Mouse (Mus musculus) fat pad, adult 2 months (tissue): ENCODE measurements around the gene Prok1.

Experiments
- DNase-seq: peaks from one replicate; pipeline ENCODE4 v3.0.0-alpha.2; 2011; ENCODE audit warnings: low read depth, low spot score; ENCODE audit errors: extremely low read depth

Prok1 gene

DNA sequence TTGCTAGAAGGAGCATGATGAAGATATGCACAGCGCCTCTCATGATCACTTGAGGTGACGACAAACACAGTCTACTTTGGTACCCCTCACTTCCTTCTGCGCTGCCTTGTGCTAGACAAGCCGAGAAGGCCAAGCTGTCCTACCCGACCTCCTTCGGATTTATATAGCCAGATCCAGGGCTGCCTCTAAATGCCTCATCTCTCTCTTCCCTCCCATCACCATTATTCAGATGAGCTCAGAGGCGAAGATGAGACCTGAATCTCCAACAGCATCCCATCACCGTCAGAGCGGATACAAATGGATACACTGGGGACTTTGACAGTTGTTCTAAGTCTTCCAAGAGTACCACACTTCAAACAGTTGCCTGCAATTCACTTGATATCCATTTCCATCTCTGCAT, at the start of gene Prok1:
Gene Prok1 (minus strand): TSS at position 101 of the 400 bp plus-strand sequence.
- no peak for DNase-seq

DNA sequence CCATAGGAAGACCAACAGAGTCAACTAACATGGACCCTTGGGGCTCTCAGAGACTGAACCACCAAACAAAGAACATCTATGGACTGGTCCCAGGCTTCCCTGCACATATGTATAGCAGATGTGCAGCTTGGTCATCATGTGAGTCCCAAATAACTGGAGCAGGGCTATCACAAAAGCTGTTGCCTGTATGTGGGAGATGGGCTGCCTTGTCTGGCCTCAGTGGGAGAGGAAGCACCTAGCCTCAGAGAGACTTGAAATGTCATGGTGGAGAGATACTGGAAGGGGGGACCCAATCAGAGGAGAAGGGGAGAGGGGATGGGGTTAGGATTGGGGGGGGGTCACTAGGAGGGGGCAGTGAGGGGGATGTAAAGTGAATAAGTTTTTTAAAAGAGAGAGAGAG, 47.8 kb upstream of the Prok1 start:
- no peak for DNase-seq

DNA sequence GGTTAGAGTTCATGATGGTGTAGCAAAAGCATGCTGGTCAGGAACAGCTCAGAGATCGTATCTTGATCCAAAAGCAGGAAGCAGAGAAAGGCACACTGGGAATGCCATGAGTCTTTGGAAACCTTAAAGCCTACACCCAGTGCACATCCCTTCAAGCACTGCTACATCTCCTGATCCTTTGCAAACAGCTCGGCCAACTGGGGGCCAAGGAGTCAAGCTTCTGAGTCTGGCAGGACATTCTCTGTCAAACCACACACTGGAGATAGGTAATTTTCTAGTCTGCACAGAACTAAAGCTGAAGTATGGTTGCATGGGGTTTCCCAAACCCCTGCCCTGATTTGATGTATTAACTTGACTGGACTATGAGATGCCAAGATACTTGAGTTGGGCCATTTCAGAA, 46.6 kb upstream of the Prok1 start:
- no peak for DNase-seq

GRCm38 (mm10) chr3:107278479-107279269, 39.2 kb upstream of the Prok1 start, which contains the start of gene Lamtor5:
TSS of gene Lamtor5 (plus strand) at chr3:107278858.
- no peak for DNase-seq

DNA sequence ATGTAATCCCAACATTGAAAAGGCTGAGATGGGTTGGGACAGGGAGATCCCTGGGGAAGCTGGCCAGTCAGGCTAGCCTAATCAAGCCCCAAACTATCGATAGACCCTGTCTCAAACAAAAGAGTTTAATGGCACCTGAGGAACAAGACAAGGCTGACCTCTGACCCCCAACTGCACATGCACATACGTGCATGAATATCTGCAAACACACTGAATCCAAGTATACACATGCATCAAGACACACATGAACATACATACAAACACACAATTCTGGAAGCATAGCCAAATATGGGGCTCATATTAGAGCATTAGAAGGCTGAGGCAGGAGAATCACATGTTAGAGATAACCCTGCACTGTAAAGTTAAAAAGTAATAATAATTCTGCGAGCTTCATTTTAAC, 37.1 kb upstream of the Prok1 start:
- no peak for DNase-seq

GRCm38 (mm10) chr3:107275996-107276395, 36.5 kb upstream of the Prok1 start:
- DNase-seq = no peak

GRCm38 (mm10) chr3:107275351-107275750, 35.8 kb upstream of the Prok1 start:
- DNase-seq = no peak

- DNase-seq = no peak
Measured at GRCm38 (mm10) chr3:107273820-107274219, 34.3 kb upstream of the Prok1 start.

DNA sequence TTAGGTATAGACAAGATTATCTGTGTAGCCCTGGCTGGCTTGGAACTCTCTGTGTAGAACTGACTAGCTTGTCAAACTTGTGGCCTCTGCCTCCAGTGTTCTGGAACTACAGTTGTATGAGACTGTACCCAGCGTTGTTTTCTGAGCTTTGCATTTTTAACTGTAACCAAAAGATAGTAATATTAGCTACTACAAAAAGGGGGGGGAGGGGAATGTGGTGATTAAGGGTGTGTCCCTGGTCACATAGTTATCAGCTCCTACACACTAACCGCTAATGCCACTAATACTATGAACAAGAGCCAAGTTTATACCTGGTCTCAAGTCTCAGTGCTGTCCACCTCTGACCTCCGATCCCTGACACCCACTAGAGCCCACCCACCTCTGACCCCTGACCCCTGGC, 32.9 kb upstream of the Prok1 start:
- no peak for DNase-seq

DNA sequence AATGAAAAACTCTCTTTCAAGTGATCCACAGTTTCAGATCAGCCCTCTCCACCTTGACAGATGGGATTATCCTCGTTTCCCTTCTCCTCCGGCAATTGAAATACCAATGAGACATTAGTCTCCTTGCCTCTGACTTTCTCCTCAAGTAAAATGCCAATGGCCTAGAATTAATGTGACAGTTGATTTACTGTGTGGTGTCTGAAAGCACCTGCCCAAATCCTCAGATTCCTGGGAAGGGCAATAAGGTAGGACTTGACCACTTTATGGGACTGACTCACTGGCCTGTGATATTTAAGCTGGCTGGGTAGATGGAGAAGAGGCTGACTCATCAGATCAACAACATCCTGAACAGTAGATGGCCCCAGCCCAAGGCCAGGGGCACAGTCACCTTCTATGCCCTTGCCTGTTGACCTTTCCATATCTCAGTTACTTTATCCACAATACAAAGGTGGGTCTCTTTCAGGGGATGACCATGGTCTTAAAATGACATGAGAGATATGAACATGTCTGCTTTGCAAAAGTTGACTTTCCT, 27.4 kb upstream of the Prok1 start:
- no peak for DNase-seq

DNA sequence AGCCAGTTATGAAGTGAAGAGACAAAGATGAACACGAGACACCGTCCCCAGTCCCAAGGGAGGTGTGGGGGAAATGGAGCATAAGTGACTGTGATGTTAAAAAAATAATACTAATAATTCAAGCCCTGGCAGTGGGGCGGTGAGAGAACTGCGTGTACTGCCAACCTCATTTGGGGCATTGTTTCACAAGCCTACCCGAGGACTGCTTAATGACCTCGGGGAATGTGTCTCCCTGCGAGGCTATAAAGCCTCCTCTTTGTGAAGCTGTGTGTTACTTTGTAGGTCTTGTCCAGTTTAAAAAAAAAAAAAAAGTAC, 22.3 kb upstream of the Prok1 start:
- no peak for DNase-seq

DNA sequence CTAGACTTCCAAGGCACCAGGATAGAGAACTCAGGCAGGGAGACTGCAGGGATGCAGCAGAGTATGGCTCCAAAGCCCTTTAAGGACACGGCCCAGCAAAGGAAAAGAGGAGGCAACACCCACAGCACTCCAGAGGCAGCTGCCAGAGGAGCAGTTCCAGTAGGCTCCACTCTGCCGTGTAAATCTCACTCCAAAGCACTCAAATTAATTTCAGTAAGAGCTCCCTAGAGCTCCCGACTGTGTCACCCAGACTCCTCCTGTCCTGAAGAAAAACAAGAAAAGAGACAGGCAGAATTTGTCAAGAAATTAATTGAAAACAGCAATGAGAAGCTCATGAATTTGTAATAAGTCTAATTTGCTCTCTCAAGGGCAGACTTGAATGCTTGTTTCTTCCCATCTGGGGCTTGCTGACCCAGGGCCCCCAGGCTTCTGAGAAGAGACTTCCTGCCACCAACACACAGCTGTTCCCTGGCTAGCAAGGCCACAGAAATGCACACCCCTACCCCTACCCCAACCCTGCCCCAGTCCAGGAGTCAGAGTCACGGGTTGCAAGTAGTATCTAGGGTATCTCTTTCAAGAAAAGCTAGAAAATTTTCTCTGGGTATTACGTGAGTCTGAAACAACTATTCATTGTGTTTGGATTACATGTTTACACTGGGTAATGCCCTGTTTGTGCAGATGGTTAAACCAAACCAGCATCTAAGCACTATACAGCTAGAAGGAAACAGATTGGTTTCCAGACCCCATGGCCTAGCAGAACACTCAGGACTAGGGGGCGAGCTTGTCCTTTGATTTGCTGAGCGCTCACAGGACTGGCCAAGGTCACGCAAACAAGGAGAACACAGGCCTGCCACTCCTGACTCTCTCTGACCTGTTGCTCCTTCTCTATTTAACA, 21.7 kb upstream of the Prok1 start:
- no peak for DNase-seq

DNA sequence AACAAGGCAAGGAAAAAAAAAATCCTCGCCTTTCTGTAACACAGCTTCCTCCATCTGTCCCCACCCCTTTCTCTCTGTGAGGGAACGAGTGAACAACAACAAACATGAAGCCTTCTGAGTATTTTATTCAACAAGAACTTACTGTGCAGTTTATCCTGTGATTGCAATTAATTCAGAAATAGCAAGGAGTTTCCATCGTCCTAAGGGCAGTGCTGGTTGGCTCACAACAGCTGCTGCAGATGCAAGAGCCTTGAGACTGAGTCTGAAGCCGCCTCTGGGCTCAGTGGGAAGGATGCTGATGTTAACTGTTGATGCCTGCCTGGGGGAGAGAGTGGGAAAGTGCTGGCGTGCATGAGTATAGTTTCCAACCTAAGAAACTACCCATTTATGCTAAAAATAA, 18.4 kb upstream of the Prok1 start:
- no peak for DNase-seq

DNA sequence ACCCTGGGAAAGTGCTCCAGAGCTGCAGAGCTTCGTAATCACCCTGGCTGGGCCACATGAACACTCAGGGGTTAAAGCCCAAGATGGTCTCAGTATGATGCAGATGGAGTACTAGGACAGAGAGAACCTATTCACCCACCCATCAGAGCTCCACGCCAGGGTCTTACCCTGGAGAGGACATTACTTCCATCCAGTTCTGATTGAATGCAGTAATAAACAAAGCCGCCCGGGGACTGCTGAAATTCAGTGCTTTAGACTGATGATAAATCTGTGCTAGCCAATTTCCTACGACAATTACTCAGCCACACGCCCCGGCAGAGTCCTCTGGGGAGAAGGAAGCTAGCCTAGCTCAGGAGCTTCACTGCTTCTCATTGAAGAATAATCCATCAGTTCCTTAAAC, 17.2 kb upstream of the Prok1 start:
- DNase-seq = no peak

DNA sequence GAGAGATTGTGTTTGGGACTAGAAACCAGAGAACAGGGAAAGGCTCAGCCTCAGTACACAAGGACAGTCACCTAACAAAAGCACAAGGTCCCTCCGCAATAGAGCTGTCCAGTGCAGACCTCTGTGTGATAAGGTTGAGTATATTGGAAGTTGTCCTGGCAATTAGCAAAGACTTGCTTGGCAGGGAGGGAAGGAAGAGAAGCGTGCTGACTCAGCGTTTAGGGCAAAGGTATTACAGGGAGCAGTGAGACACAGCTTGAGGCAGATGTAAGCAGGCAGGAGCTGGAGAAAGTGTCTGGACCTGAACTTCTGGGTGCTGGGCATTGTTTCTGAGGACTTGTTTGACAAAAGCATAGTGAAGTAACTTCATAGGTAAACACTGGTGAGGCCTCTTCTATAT, 16.5 kb upstream of the Prok1 start:
- no peak for DNase-seq

DNA sequence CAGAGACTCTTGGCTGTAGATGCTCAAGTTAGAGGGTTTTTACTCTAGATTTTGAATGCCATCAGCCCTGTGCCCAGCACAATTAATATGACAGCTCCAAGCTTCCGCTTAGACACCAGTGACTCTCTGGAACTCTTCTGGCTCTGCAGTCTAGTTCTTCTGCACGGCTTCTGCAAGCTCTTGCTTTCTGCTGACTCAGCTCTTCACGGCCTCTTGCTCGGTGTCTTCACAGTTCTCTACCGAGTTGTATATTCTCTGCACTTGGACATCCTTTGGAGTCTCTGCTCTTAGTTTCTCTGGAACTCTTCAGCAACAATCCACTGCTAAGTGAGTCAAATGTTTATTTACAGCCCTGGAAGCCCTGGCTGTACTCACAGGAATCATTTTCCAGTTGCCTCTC, 14.4 kb upstream of the Prok1 start:
- no peak for DNase-seq

DNA sequence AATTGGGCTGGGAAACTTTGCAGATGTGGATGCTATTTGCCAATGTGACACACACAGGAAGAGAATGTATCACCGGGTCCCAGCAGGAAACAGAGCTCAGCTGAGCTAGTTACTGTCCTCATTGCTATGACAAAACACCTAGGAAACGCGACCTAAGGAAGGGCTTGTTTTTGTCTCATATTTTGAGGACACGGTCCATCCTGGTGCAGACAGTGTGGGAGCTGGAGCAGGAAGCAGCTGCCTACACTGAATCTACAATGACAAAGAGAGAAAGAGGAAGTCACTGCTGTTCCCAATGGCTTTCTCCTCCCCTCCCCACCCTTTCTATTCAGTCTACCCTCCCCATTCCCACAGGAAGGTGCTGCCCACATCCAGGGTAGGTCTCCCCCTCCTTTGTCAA, 12.5 kb upstream of the Prok1 start:
- DNase-seq = no peak

DNA sequence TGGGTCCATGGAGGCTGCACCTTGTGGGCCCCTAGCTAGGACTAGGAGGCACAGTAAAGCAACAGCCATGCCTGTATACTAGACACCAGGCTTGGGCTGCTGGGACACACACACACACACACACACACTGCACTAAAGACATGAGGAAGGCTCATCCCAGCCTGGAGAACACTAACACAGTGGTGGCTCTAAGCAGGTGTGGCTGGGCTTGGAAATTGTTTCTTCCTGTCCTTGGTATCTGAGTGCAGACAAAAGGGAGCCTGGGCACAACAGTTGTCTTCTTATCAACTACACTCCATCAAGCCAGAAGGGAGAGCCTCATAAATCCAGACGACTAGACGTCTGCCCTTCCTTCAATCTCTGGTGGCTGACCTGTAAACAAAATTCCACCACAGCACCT, 10.8 kb upstream of the Prok1 start:
- no peak for DNase-seq

DNA sequence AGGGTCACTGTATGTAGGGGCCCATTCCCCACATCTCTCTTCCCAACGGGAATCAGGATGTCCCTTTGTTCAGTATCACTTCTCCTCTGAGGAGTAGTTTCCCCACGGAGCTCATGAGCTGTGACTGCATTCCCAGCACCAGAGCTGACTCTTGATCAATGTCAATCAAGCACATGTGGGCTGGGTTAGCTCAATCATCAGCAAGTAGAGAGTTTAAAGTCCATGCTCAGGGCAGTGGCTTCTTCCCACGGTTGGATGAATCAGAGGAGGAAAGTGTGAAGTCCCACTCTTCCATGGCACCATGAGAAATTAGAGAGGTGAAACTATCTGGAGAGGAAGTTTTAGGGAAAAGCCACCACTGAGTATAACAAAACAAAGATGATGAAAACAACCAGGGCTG, 9.5 kb upstream of the Prok1 start:
- no peak for DNase-seq

GRCm38 (mm10) chr3:107246876-107247275, 7.4 kb upstream of the Prok1 start:
- no peak for DNase-seq

GRCm38 (mm10) chr3:107241389-107242094, 2.0 kb upstream of the Prok1 start:
- no peak for DNase-seq
